Mouse (Mus musculus) heart, postnatal 36 days (tissue): ENCODE data around the gene Hsph1. TPM values are rescaled to one million over a fixed set of nuclear protein-coding genes. Genes with fewer than 3 reads are reported as not detected.
A peak's percentile ranks its signal among the peaks of the same experiment; 100 is the strongest.

Source experiments
- DNase-seq, 2 experiments: peaks; one replicate each; pipeline ENCODE4 v3.0.0; 2021 to 2022
- intact Hi-C: fragments of 180-260 bp; cut with DNase I; formaldehyde crosslinking; loops from one replicate; pipeline ENCODE4 v1.15.1; 2025
- total RNA-seq, 2 experiments: library from RNA; stranded (reverse); gene quantifications; 2 replicates each; pipeline ENCODE4 v1.2.3; 2021

The Hsph1 gene
- total RNA-seq, 2 experiments from 2014 or later = 40.4 to 60.4 TPM

- intact Hi-C loops = no loop called here
- no peak for DNase-seq
These were observed 6.8 kb upstream of the Hsph1 start for GRCm38 (mm10) chr5:149642783-149643509.

- no peak for DNase-seq
- intact Hi-C loops = no loop called here
These were observed 6.2 kb upstream of the Hsph1 start for GRCm38 (mm10) chr5:149642366-149642765.

GRCm38 (mm10) chr5:149641277-149641892, 5.2 kb upstream of the Hsph1 start:
- intact Hi-C loops = no loop called here
- DNase-seq = no peak

- no peak for DNase-seq
- intact Hi-C loops = loop anchor here (5.0 kb wide), 1 partner anchor 40 kb away; the partner anchor contains the start of gene B3glct
These were observed 1.1 kb upstream of the Hsph1 start for GRCm38 (mm10) chr5:149637306-149637705.

- no peak for DNase-seq
- intact Hi-C loops = loop anchor here (5.0 kb wide), 1 partner anchor 42 kb away; the partner anchor contains the start of gene B3glct
These were observed 620 bp downstream of the Hsph1 start for GRCm38 (mm10) chr5:149635556-149635955.

- intact Hi-C loops = loop anchor here (5.0 kb wide), 2 partner anchors 43 to 107 kb away; partner anchors contain the start of genes B3glct and Wdr95
These were observed 1.7 kb downstream of the Hsph1 start for GRCm38 (mm10) chr5:149634409-149635035.

GRCm38 (mm10) chr5:149625547-149625946, 10.6 kb downstream of the Hsph1 start:
- intact Hi-C loops = no loop called here

More at GRCm38 (mm10) chr5:149634409-149635035, 1.7 kb downstream of the Hsph1 start:
- DNase-seq = no peak

GRCm38 (mm10) chr5:149623815-149624675, 12.1 kb downstream of the Hsph1 start:
- intact Hi-C loops = no loop called here
- DNase-seq = no peak

More at GRCm38 (mm10) chr5:149625547-149625946, 10.6 kb downstream of the Hsph1 start:
- no peak for DNase-seq

- intact Hi-C loops = no loop called here
These were observed 13.5 kb downstream of the Hsph1 start for GRCm38 (mm10) chr5:149622644-149623043.

GRCm38 (mm10) chr5:149622152-149622551, 14.0 kb downstream of the Hsph1 start:
- DNase-seq = no peak
- intact Hi-C loops = no loop called here

More at GRCm38 (mm10) chr5:149622644-149623043, 13.5 kb downstream of the Hsph1 start:
- no peak for DNase-seq

GRCm38 (mm10) chr5:149617776-149618425, 18.3 kb downstream of the Hsph1 start:
- no peak for DNase-seq
- intact Hi-C loops = no loop called here

- intact Hi-C loops = no loop called here
- no peak for DNase-seq
These were observed 19.4 kb downstream of the Hsph1 start for GRCm38 (mm10) chr5:149616817-149617216.

- intact Hi-C loops = no loop called here
- DNase-seq = no peak
These were observed 20.0 kb downstream of the Hsph1 start for GRCm38 (mm10) chr5:149616138-149616537.

GRCm38 (mm10) chr5:149612740-149613139, 23.4 kb downstream of the Hsph1 start:
- no peak for DNase-seq
- intact Hi-C loops = no loop called here

GRCm38 (mm10) chr5:149612165-149612518, 24.0 kb downstream of the Hsph1 start:
- intact Hi-C loops = no loop called here
- no peak for DNase-seq

GRCm38 (mm10) chr5:149611476-149612164, 24.6 kb downstream of the Hsph1 start:
- peak in 1 of 2 experiments; percentile 5 for DNase-seq
- intact Hi-C loops = no loop called here

GRCm38 (mm10) chr5:149607083-149607720, 29.0 kb downstream of the Hsph1 start:
- intact Hi-C loops = no loop called here
- no peak for DNase-seq

- intact Hi-C loops = no loop called here
- no peak for DNase-seq
These were observed 32.9 kb downstream of the Hsph1 start for GRCm38 (mm10) chr5:149603241-149603640.

- intact Hi-C loops = no loop called here
These were observed 34.2 kb downstream of the Hsph1 start for GRCm38 (mm10) chr5:149601996-149602395.

More at GRCm38 (mm10) chr5:149601996-149602395, 34.2 kb downstream of the Hsph1 start:
- no peak for DNase-seq
